Mouse (Mus musculus): ENCODE data around the gene Irf9. TPM values are rescaled to one million over a fixed set of nuclear protein-coding genes. Genes with fewer than 3 reads are reported as not detected.

Irf9 gene
- polyA plus RNA-seq, 1 experiment from 2014 or later, result 24.2 TPM

DNA sequence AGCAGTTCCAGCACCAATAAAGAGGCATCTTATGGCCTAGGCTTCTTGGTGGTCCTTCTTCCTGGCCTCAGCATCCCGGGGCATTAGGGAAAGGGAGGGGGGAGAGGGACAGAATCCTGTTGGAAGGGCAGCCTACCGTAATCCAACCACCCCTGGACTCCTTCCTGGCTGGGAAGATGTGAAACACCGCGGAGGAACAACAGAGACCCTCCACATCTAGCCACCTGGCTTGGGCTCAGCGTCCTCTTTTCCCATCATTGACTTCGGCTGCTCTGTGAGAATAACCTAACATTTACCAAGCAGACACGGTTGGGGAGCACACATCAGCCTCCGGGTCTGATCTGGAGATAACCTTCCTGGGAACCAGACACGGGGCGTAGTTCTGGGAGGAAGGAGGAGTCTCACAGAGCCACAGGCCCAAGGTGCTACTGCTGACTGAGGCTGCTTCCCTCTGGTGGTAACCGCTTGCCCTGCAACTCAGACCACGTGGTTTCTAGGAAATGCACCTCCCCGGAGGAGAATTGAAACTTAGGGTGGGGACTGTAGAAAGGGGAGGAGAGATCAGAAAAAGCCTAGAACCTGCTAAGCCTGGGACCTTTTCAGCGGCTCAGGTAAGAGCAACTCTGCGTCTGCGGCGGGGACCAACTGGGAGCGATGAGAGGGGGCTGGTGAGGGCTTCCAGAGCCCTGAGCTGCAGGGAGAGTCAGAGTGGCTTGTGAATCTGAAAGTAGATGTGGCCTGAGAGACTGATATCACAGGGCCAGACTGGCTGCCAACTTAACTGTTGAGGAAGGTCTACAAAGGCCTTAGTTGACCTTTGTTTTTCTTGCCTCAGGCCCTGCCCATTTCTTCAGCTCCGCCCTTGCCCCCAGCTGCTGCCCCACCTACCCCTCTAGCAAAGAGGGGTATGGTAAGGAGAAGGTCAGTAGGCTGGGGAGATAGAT is 534 bp downstream of the Irf9 start:
- no peaks in the 10 kb centered on the region for H3K27me3 ChIP-seq
- no peak for TF ChIP-seq CTCF (IDR thresholded peaks at IDR 0.05)
- CTCF ChIA-PET, result interaction anchor here (0.9 kb wide), 1 partner anchor 9 kb away, joined by 3 read pairs; no protein-coding TSS in a partner anchor
- peak; percentile 80 for DNase-seq (ENCODE audit: low read depth, low spot score)
- peak; percentile 95 for ATAC-seq
- POLR2A ChIA-PET, result interaction anchor here (0.6 to 1.0 kb wide), 2 partner anchors 12 to 30 kb away, joined by 3 read pairs; partner anchors contain the start of gene Rnf31
- in situ Hi-C loops (cut with MboI; ENCODE audit: low pct_unique_long_range_greater_than_20kb), result no loop called here

DNA sequence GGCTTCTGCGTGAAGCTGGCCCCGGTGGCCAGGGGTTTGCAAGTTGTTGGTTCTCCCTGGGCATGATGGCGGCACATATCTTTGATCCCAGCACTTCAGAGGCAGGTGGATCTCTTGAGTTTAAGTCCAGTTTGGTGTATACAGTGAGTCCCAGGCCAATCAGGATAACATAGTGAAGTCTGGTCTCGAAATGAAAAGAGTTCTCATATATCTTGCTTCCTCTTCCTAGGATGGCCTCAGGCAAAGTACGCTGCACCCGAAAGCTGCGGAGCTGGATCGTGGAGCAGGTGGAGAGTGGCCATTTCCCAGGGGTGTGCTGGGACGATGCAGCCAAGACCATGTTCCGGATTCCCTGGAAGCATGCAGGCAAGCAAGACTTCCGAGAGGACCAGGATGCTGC is 1.5 kb downstream of the Irf9 start:
- DNase-seq (ENCODE audit: low read depth, low spot score) (no peak), ATAC-seq (no peak)
- CTCF ChIA-PET, result no interaction called here
- no peaks in the 10 kb centered on the region for H3K27me3 ChIP-seq
- no peak for TF ChIP-seq CTCF (IDR thresholded peaks at IDR 0.05)
- in situ Hi-C loops (cut with MboI; ENCODE audit: low pct_unique_long_range_greater_than_20kb), result no loop called here
- POLR2A ChIA-PET, result interaction anchor here (0.6 to 1.0 kb wide), 2 partner anchors 13 to 29 kb away, joined by 3 read pairs; partner anchors contain the start of gene Rnf31

DNA sequence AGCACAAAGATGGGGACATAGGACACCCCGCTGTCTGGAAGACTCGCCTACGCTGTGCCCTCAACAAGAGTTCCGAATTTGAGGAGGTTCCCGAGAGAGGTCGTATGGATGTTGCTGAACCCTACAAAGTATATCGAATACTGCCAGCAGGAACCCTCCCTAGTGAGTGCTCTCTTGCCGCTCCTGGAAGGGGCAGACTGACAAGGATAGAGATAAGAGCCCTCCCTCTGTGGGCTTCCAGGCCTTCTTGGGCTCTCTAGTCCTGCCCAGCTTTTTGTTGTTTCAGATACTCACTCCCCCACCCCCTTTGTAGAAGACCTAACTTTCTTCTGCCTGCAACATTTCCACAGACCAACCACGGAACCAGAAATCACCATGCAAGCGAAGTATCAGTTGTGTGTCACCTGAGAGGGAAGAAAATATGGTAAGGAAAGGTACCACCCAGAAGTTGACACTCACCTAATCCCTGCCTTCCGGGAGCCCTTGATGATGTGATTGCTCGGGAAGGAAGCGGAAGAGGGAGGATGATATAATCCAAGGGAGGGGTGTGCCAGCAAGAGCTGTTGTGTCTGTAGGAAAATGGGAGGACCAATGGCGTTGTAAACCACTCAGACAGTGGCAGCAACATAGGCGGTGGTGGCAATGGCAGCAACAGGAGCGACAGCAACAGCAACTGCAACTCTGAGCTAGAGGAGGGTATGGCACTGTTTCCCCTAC is 2.5 kb downstream of the Irf9 start:
- in situ Hi-C loops (cut with MboI; ENCODE audit: low pct_unique_long_range_greater_than_20kb), result no loop called here
- DNase-seq (ENCODE audit: low read depth, low spot score) (no peak), ATAC-seq (no peak)
- CTCF ChIA-PET, result no interaction called here
- no peaks in the 10 kb centered on the region for H3K27me3 ChIP-seq
- POLR2A ChIA-PET, result interaction anchor here (0.7 kb wide), 1 partner anchor 40 kb away, joined by 3 read pairs; no protein-coding TSS in a partner anchor
- no peak for TF ChIP-seq CTCF (IDR thresholded peaks at IDR 0.05)

DNA sequence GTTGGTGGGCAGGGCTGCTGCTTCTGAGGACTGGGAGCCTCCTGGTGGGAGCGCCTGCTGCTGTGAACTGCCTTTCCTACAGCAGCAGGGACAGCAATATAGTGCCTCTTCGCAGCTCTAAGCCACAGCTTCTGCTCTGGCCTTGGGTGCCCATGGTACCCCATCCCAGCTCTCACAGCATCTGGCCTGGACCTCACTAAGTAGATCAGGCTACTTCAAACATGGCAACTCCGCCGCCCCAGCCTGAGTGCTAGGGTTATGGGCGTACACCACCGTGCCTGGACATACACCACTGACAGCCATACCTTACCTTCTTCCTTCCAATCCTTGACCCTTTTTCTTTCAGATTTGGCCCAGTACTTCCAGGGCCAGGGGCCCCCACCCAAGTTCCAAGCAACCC is 5.0 kb downstream of the Irf9 start:
- TF ChIP-seq CTCF (IDR thresholded peaks at IDR 0.05), result no peak
- in situ Hi-C loops (cut with MboI; ENCODE audit: low pct_unique_long_range_greater_than_20kb), result no loop called here

DNA sequence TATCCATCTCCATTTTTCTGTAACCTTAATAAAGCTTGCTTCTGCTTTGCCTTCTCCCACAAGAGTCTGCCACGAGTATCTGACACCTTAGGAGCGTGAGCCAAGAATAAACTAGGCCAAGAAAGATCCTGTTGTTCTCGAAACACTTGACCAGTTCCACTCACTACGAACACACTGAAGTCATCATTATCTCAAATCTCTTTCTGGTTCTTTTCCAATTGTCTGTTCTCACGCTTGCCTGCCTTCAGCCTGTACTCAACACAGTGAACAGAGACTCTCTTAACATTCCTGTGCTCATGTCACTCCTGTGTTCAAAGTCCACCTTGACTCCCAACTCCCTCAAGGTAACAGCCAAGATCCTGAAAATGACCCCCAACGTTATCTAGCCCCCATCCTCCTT is 10.0 kb downstream of the Irf9 start:
- no peaks in the 10 kb centered on the region for H3K27me3 ChIP-seq
- TF ChIP-seq CTCF (IDR thresholded peaks at IDR 0.05), result no peak
- DNase-seq (ENCODE audit: low read depth, low spot score), result peak; percentile 62
- in situ Hi-C loops (cut with MboI; ENCODE audit: low pct_unique_long_range_greater_than_20kb), result loop anchor here (10.0 kb wide), 1 partner anchor 119 kb away; the partner anchor contains the start of gene Carmil3
- POLR2A ChIA-PET, result no interaction called here
- peak; percentile 85 for ATAC-seq
- CTCF ChIA-PET, result interaction anchor here (0.9 kb wide), 1 partner anchor 16 kb away, joined by 3 read pairs; no protein-coding TSS in a partner anchor

More for the DNA sequence above, 5.0 kb downstream of the Irf9 start:
- no peaks in the 10 kb centered on the region for H3K27me3 ChIP-seq
- ChIA-PET POLR2A (interaction anchor here (1.2 kb wide), 1 partner anchor 45 kb away, joined by 3 read pairs; no protein-coding TSS in a partner anchor), CTCF (no interaction called here)
- no peak for ATAC-seq
- DNase-seq (ENCODE audit: low read depth, low spot score), result no peak

DNA sequence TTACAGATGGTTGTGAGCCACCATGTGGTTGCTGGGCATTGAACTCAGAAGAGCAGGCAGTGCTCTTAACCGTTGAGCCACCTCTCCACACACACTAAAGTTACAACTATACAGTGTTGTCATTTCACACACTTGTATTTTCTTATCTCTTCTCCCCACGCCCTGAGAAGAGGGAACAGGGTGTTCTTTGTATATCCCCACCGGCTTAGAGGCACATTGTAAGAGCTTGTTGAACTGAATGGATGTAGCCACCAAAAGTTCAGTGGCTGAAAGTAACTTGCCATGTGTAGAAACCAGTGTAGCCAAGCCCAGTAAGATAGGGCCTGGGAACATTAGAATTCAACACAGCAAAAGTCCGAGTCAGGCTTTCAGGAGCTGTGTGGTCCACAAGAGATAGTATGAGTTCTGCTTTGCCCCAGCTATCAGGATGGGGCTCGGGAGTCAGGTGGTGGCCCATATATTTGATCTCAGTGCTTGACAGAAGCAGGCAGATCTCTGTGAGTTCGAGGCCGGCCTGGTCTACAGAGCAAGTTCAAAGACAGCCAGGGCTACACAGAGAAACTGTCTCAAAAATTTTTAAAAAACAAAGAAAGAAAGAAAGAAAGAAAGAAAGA is 11.3 kb downstream of the Irf9 start:
- POLR2A ChIA-PET, result interaction anchor here (0.6 to 0.7 kb wide), 2 partner anchors 10 to 22 kb away, joined by 3 read pairs; no protein-coding TSS in a partner anchor
- in situ Hi-C loops (cut with MboI; ENCODE audit: low pct_unique_long_range_greater_than_20kb), result loop anchor here (10.0 kb wide), 1 partner anchor 120 kb away; the partner anchor contains the start of gene Carmil3
- no peak for ATAC-seq
- no peak for DNase-seq (ENCODE audit: low read depth, low spot score)
- CTCF ChIA-PET, result no interaction called here
- no peaks in the 10 kb centered on the region for H3K27me3 ChIP-seq
- TF ChIP-seq CTCF (IDR thresholded peaks at IDR 0.05), result no peak

DNA sequence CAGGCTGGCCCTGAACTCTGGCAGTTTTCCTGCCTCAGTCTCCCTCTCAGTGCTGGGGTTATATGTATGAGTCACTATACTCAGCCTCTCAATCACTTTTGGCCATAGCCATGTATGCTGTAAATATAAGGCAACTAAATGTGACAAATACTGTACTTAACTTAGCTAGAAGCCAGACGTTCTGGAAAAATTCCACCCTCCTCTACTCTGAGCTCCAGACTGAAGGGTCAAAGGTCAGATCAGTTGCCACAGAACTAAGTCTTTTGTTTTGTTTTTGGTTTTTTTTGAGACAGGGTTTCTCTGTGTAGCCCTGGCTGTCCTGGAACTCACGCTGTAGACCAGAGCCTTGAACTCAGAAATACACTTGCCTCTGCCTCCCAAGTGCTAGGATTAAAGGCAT is 12.5 kb downstream of the Irf9 start:
- no peaks in the 10 kb centered on the region for H3K27me3 ChIP-seq
- ChIA-PET POLR2A (interaction anchor here (0.6 to 0.7 kb wide), 3 partner anchors 24 to 848 kb away, joined by 3 to 5 read pairs (median 3); no protein-coding TSS in a partner anchor), CTCF (no interaction called here)
- TF ChIP-seq CTCF (IDR thresholded peaks at IDR 0.05), result no peak
- in situ Hi-C loops (cut with MboI; ENCODE audit: low pct_unique_long_range_greater_than_20kb), result loop anchor here (10.0 kb wide), 1 partner anchor 121 kb away; the partner anchor contains the start of gene Carmil3
- DNase-seq (ENCODE audit: low read depth, low spot score) (no peak), ATAC-seq (no peak)

DNA sequence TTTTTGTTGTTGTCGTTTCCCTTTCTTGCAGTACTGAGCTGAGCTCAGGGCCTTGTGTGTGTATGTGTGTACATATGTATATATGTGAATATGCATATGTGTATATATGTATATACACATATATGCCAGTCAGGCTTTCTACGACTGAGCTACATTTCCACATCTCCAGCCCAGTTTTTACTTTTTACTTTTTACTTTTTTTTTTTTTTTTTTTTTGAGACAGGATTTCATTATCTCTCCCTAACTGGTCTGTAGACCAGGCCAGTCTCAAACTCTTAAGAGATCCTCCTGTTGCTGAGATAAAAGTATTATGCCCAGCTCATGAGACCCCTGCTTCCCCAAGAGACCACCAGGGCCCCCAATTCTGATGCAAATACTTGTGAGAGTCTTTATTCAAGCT is 13.5 kb downstream of the Irf9 start:
- no peak for ATAC-seq
- TF ChIP-seq CTCF (IDR thresholded peaks at IDR 0.05), result no peak
- CTCF ChIA-PET, result no interaction called here
- no peak for DNase-seq (ENCODE audit: low read depth, low spot score)
- no peaks in the 10 kb centered on the region for H3K27me3 ChIP-seq
- POLR2A ChIA-PET, result no interaction called here
- in situ Hi-C loops (cut with MboI; ENCODE audit: low pct_unique_long_range_greater_than_20kb), result loop anchor here (10.0 kb wide), 1 partner anchor 122 kb away; the partner anchor contains the start of gene Carmil3

DNA sequence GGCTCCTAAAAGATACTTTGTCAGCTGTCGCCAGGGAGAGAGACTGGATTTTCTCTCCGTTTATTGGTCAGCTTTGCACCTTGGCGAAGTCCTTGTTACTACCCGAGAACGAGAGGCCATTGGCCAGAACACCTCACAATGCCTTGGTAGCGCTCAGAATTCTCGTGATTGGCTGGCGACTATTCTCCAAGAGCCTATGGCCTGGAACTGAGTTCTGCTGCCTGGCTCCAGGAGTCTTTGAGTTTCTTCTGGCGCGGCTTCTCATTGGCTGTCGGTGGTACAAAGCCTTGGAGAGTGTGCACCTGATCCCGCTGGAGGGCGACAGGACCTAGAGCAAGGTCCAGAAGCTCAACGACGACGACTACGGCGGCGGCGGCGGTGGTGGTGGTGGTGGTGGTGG is 14.5 kb downstream of the Irf9 start, which contains the start of gene Rec8:
Rec8 (plus strand) TSS at position 216 of the 400 bp plus-strand sequence.
- ChIA-PET POLR2A (no interaction called here), CTCF (no interaction called here)
- in situ Hi-C loops (cut with MboI; ENCODE audit: low pct_unique_long_range_greater_than_20kb), result loop anchor here (10.0 kb wide), 1 partner anchor 123 kb away; the partner anchor contains the start of gene Carmil3
- ATAC-seq, result no peak
- TF ChIP-seq CTCF (IDR thresholded peaks at IDR 0.05), result no peak
- no peaks in the 10 kb centered on the region for H3K27me3 ChIP-seq
- DNase-seq (ENCODE audit: low read depth, low spot score), result no peak

Data from Patski (cell line).